Mouse (Mus musculus) hindbrain, embryonic 12.5 days (tissue): ENCODE data around the gene Itgb2. TPM values are rescaled to one million over a fixed set of nuclear protein-coding genes. Genes with fewer than 3 reads are reported as not detected.
A peak's percentile ranks its signal among the peaks of the same experiment; 100 is the strongest.

Experiments
- ATAC-seq: fragments of 200-750 bp; cut with Nextera tagmentation; 2 replicates; pipeline ENCODE4 v1.8.0; 2017; ENCODE audit warnings: moderate TSS enrichment; ENCODE audit not compliant: low FRiP score
- H3K27ac ChIP-seq: fragments of 300-500 bp; sonication (generic); 2 replicates; pipeline ENCODE4 v1.5.1; 2016; ENCODE audit warnings: mild to moderate bottlenecking
- H3K27me3 ChIP-seq: fragments of 300-500 bp; sonication (generic); 2 replicates; pipeline ENCODE4 v1.6.1; 2016; ENCODE audit warnings: mild to moderate bottlenecking
- H3K36me3 ChIP-seq: fragments of 300-500 bp; sonication (generic); 2 replicates; pipeline ENCODE4 v1.6.1; 2016; ENCODE audit warnings: mild to moderate bottlenecking
- H3K4me1 ChIP-seq: fragments of 300-500 bp; sonication (generic); 2 replicates; pipeline ENCODE4 v1.6.1; 2016
- H3K4me2 ChIP-seq: fragments of 300-500 bp; sonication (generic); replicated peaks from 2 replicates; pipeline ENCODE4 v1.6.1; 2016; ENCODE audit warnings: mild to moderate bottlenecking
- H3K4me3 ChIP-seq: fragments of 300-500 bp; sonication (generic); 2 replicates; pipeline ENCODE4 v1.5.1; 2016; ENCODE audit warnings: mild to moderate bottlenecking
- H3K9ac ChIP-seq: fragments of 300-500 bp; sonication (generic); 2 replicates; pipeline ENCODE4 v1.6.1; 2016; ENCODE audit warnings: mild to moderate bottlenecking, moderate library complexity
- H3K9me3 ChIP-seq: fragments of 300-500 bp; sonication (generic); replicated peaks from 2 replicates; pipeline ENCODE4 v1.6.1; 2016; ENCODE audit warnings: mild to moderate bottlenecking
- WGBS: fragments of 180-500 bp; shearing (Covaris S2); methylation state at CpG from one replicate; pipeline ENCODE4 v1.1.7; 2016; 5-methylcytosine and 5-hydroxymethylcytosine counted together
- polyA plus RNA-seq: library from polyadenylated mRNA; unstranded; fragments of >200 nt; fragmentation: Nextera tagmentation; extraction: Ambion mirVana; gene quantifications from 2 replicates; pipeline ENCODE4 v1.2.1, GENCODE M21; 2016

Gene Itgb2
- polyA plus RNA-seq, 1 experiment from 2014 or later: 0.70 TPM

DNA sequence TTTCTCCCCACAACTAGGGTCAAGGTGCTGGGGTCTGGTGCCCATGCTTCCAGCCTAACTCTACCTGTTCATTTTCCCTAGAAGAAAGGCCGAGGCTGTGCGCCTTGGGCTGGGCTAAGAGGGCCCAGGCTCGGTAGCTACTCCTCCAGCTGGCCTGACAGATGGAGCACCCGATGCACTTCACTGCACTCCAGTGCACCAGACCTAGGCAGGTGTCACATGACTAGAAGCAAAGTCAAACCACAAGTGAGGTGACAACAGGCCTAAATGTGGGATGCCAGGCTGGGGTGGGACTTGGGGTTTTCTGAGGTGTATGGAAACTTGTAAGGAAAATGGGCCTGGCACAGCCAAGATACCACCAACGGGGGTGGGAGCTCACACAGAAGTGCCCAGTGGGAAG lies 23.5 kb upstream of the Itgb2 start:
- no peak overlapping the region for H3K27ac ChIP-seq
- no peak overlapping the region for H3K4me3 ChIP-seq
- no peak for ATAC-seq
- H3K27me3 ChIP-seq: no peaks in the 10 kb centered on the region
- H3K4me2 ChIP-seq: no peak overlapping the region
- H3K36me3 ChIP-seq: peaks cover 62% of the 10 kb centered on the region
- 84% methylated on average over 5 of the region's 5 CpGs for WGBS
- H3K9me3 ChIP-seq: no peaks in the 10 kb centered on the region
- H3K4me1 ChIP-seq: peaks cover 9% of the 10 kb centered on the region
- H3K9ac ChIP-seq: no peak overlapping the region

- H3K36me3 ChIP-seq: peaks cover 61% of the 10 kb centered on the region
- no peaks in the 10 kb centered on the region for H3K27me3 ChIP-seq
- peaks cover 9% of the 10 kb centered on the region for H3K4me1 ChIP-seq
- no peak overlapping the region for H3K9ac ChIP-seq
- no peak overlapping the region for H3K4me3 ChIP-seq
- no peak overlapping the region for H3K4me2 ChIP-seq
- no peak for ATAC-seq
- WGBS: 87% methylated on average over 13 of the region's 13 CpGs
- H3K27ac ChIP-seq: no peak overlapping the region
- H3K9me3 ChIP-seq: no peaks in the 10 kb centered on the region
Observed at GRCm38 (mm10) chr10:77506961-77507577, 23.0 kb upstream of the Itgb2 start.

- no peak overlapping the region for H3K4me2 ChIP-seq
- H3K36me3 ChIP-seq: peaks cover 63% of the 10 kb centered on the region
- H3K27ac ChIP-seq: no peak overlapping the region
- 97% methylated on average over 4 of the region's 4 CpGs for WGBS
- H3K9ac ChIP-seq: no peak overlapping the region; the same call in 1 of the 2 replicates
- no peaks in the 10 kb centered on the region for H3K27me3 ChIP-seq
- no peak overlapping the region for H3K4me3 ChIP-seq
- no peaks in the 10 kb centered on the region for H3K9me3 ChIP-seq
- ATAC-seq: no peak
- H3K4me1 ChIP-seq: peaks cover 9% of the 10 kb centered on the region
Observed at GRCm38 (mm10) chr10:77507779-77508178, 22.3 kb upstream of the Itgb2 start.

DNA sequence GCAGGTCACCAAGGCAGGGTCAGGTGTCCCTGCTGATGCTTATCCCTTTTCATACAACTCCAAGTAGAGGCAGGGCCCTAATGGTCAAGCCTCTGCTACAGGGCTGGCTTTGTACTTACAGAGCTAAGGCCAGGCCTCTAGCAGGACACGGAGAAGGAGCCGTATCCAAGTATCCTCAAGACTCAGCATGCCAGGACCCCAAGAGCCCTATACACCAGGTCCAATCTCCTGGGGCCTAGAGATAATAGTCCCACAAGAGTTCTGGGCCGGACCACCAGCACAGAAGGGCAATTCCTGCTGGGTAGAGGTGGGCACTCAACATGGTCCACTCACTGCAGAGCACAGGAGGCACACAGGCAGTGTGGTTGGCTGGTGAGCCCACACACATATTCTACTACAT lies 21.3 kb upstream of the Itgb2 start:
- peaks cover 60% of the 10 kb centered on the region for H3K36me3 ChIP-seq
- ATAC-seq: no peak
- no peak overlapping the region for H3K27ac ChIP-seq
- H3K4me2 ChIP-seq: no peak overlapping the region
- no peak overlapping the region for H3K9ac ChIP-seq
- no peaks in the 10 kb centered on the region for H3K9me3 ChIP-seq
- H3K4me3 ChIP-seq: no peak overlapping the region
- H3K27me3 ChIP-seq: no peaks in the 10 kb centered on the region
- H3K4me1 ChIP-seq: peaks cover 9% of the 10 kb centered on the region
- 93% methylated on average over 3 of the region's 3 CpGs for WGBS

GRCm38 (mm10) chr10:77509403-77510187 lies 20.5 kb upstream of the Itgb2 start:
- no peak overlapping the region for H3K4me3 ChIP-seq
- H3K4me1 ChIP-seq: peaks cover 12% of the 10 kb centered on the region
- H3K9ac ChIP-seq: no peak overlapping the region
- no peaks in the 10 kb centered on the region for H3K9me3 ChIP-seq
- H3K27me3 ChIP-seq: no peaks in the 10 kb centered on the region
- peaks cover 60% of the 10 kb centered on the region for H3K36me3 ChIP-seq
- 42% methylated on average over 12 of the region's 12 CpGs for WGBS
- no peak overlapping the region for H3K27ac ChIP-seq
- ATAC-seq: peak; percentile 73
- no peak overlapping the region for H3K4me2 ChIP-seq

DNA sequence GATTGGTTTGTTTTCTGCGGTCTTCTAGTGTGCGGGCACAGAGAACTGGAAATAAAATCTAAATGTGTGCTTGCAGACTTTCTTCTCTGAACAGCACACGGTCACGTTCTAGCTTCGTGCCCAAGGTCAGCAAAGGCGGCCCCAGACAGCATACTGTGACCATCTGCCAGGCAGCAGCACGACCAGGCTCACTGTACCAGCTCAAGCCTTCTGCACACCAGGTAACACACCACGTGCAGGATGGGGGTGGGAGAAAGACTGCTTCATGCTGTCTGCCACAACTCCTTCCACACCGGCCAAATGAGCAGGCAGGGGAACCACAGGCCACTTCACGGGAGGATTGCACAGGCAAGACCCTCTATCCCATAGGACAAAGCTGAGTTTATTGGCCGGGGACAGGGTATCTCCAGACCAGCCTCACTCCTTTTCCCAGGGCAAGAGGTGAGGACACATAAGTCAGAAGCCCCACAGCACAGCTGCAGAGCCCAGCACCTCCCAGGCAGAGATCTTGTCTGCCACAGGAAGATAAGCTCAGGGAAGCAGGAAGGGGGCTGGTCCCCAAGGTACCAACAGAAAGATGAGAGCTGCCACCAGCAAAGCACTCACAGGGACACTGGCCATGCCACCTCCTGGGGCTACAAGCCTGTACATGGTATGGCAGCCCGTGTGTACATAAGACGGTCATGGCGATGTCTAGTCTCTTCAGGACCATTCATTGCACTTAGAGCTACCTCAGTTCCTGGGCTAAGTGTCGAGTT lies 19.6 kb upstream of the Itgb2 start:
- 86% methylated on average over 15 of the region's 15 CpGs for WGBS
- Histone ChIP-seq H3K4me3 (no peak overlapping the region), H3K9ac (no peak overlapping the region), H3K27me3 (no peaks in the 10 kb centered on the region), H3K27ac (no peak overlapping the region), H3K9me3 (no peaks in the 10 kb centered on the region), H3K4me1 (peaks cover 17% of the 10 kb centered on the region), H3K36me3 (peaks cover 56% of the 10 kb centered on the region), H3K4me2 (no peak overlapping the region)
- no peak for ATAC-seq

GRCm38 (mm10) chr10:77515385-77516348 lies 14.4 kb upstream of the Itgb2 start, which contains the start of gene Fam207a:
Gene Fam207a, minus strand, starts transcription at chr10:77515785.
- Histone ChIP-seq H3K4me2 (peak within 1 kb of the TSS; percentile 91), H3K4me1 (peaks cover 16% of the 10 kb centered on the region), H3K4me3 (peak within 1 kb of the TSS; percentile 94), H3K27ac (peak within 1 kb of the TSS; percentile 78), H3K27me3 (no peaks in the 10 kb centered on the region), H3K9ac (peak within 1 kb of the TSS; percentile 91), H3K9me3 (no peaks in the 10 kb centered on the region), H3K36me3 (peaks cover 31% of the 10 kb centered on the region)
- WGBS: 1% methylated on average over 73 of the region's 75 CpGs
- peak; percentile 94 for ATAC-seq

DNA sequence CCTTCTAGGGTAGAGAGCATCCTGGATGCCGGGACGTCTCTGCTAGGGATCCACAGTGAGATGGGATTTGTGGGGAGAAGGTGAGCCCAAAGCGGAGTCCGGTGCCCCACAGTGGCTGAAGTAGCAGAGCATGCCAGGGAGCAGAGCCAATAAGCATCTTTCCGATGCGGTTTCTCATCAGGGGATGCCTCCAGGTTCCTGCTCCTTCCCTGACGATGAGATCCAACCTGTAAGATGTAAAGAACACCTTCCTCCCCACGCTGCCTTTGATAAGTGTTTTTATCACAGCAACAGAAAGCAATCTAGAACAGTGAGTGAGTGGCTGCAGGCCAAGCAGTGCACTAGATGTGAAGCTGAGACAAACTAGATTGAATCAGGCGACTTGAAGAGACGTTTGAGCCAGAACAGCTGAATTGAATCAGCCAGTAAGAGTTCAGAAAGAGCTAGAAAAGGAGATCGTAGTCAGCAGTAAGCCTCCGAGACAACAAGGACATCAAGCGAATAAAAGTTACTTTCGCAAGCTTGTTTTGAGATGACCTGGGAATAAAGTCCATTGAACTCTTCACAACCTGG lies 13.6 kb upstream of the Itgb2 start:
- Histone ChIP-seq H3K36me3 (peaks cover 23% of the 10 kb centered on the region), H3K27me3 (no peaks in the 10 kb centered on the region), H3K9ac (peak overlapping the region; percentile 91), H3K4me3 (peak overlapping the region; percentile 94), H3K9me3 (no peaks in the 10 kb centered on the region), H3K4me1 (peaks cover 16% of the 10 kb centered on the region), H3K4me2 (peak overlapping the region; percentile 91), H3K27ac (peak overlapping the region; percentile 78)
- WGBS: 45% methylated on average over 14 of the region's 14 CpGs
- ATAC-seq: peak; percentile 20; the same call in 1 of the 2 replicates

DNA sequence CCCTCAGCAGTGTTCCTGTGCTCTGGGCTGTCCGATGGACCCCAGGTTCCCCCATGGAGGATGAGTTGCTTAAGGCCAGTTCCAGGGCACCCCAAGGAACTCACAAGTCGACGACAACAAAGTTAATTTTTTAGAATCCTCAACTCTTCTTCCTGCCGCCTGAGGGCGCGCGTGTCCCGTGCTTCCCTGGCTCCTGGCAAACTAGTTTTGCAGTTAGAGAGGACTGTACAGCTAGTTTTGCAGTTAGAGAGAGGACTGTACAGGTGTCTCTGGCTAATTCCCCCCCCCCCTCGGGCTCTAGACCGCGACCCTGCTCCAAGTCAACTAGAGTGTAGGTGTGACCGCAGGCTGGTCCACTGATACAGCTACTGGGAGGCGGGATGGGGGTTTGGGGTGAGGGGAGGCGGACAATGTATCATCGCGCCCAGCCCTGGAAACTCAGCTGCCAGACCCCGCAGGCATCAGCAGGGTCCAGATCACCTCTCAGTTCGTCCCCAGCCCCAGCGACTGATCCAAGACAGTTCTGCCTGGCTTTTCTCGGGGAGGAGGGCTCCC lies 12.9 kb upstream of the Itgb2 start:
- ATAC-seq: peak; percentile 39
- Histone ChIP-seq H3K9ac (no peak overlapping the region), H3K36me3 (peaks cover 17% of the 10 kb centered on the region), H3K27me3 (no peaks in the 10 kb centered on the region), H3K27ac (no peak overlapping the region), H3K4me3 (no peak overlapping the region), H3K9me3 (no peaks in the 10 kb centered on the region), H3K4me2 (no peak overlapping the region; the same call in 1 of the 2 replicates), H3K4me1 (peaks cover 16% of the 10 kb centered on the region)
- WGBS: 22% methylated on average over 20 of the region's 20 CpGs

GRCm38 (mm10) chr10:77517801-77518200 lies 12.3 kb upstream of the Itgb2 start:
- peaks cover 11% of the 10 kb centered on the region for H3K36me3 ChIP-seq
- no peak overlapping the region for H3K9ac ChIP-seq
- H3K9me3 ChIP-seq: no peaks in the 10 kb centered on the region
- no peak overlapping the region for H3K4me3 ChIP-seq
- H3K27me3 ChIP-seq: no peaks in the 10 kb centered on the region
- no peak overlapping the region for H3K4me2 ChIP-seq
- no peak overlapping the region for H3K27ac ChIP-seq
- ATAC-seq: no peak
- H3K4me1 ChIP-seq: peaks cover 18% of the 10 kb centered on the region
- 92% methylated on average over 5 of the region's 5 CpGs for WGBS

- ATAC-seq: no peak
- Histone ChIP-seq H3K4me2 (no peak overlapping the region), H3K9me3 (no peaks in the 10 kb centered on the region), H3K4me3 (no peak overlapping the region), H3K27me3 (no peaks in the 10 kb centered on the region), H3K4me1 (peaks cover 18% of the 10 kb centered on the region), H3K9ac (no peak overlapping the region), H3K36me3 (0 out of 2 replicates have a peak, but pooled peaks cover under 1% of the 10 kb centered on the region), H3K27ac (no peak overlapping the region)
- WGBS: 79% methylated on average over 3 of the region's 3 CpGs
Observed at GRCm38 (mm10) chr10:77519191-77519590, 10.9 kb upstream of the Itgb2 start.
